Mouse (Mus musculus) megakaryocyte, embryonic 14.5 days (primary cell): ENCODE results near the gene Sat1. TPM values are rescaled to one million over a fixed set of nuclear protein-coding genes. Genes with fewer than 3 reads are reported as not detected.
"Not testable (repeated sequence)": the region's sequence is repeated elsewhere in the genome, so short reads cannot be mapped to it uniquely, and the experiment has no call there.

Source experiments
- H3K27me3 ChIP-seq: replicated peaks from 2 replicates; pipeline ENCODE3; 2012; ENCODE audit warnings: inconsistent platforms
- H3K36me3 ChIP-seq: replicated peaks from 2 replicates; pipeline ENCODE3; 2012; ENCODE audit warnings: low read length, inconsistent platforms, mixed read lengths
- H3K4me1 ChIP-seq: 2 replicates; pipeline ENCODE4 v1.6.1; 2012; ENCODE audit warnings: inconsistent platforms
- H3K4me3 ChIP-seq: replicated peaks from 2 replicates; pipeline ENCODE3; 2012; ENCODE audit warnings: moderate library complexity, mild to moderate bottlenecking, inconsistent platforms
- H3K9me3 ChIP-seq: 2 replicates; pipeline ENCODE4 v1.6.1; 2012; ENCODE audit warnings: inconsistent platforms
- FLI1 ChIP-seq: IDR thresholded peaks from 2 replicates; pipeline ENCODE4 v1.6.1; 2012; ENCODE audit warnings: low read length, inconsistent platforms, mixed read lengths
- GATA1 ChIP-seq: IDR thresholded peaks from 3 replicates; pipeline ENCODE4 v1.6.1; 2012; ENCODE audit warnings: mixed read lengths, low read length, inconsistent platforms, borderline replicate concordance
- polyA plus RNA-seq: library from polyadenylated mRNA; stranded (reverse); fragments of >175 nt; gene quantifications from 2 replicates; pipeline ENCODE4 v1.2.3, GENCODE M21; 2012; ENCODE audit warnings: low replicate concordance; ENCODE audit not compliant: insufficient read depth

Gene Sat1
- polyA plus RNA-seq, result 4.9 and 49.7 TPM in 2 replicates

DNA sequence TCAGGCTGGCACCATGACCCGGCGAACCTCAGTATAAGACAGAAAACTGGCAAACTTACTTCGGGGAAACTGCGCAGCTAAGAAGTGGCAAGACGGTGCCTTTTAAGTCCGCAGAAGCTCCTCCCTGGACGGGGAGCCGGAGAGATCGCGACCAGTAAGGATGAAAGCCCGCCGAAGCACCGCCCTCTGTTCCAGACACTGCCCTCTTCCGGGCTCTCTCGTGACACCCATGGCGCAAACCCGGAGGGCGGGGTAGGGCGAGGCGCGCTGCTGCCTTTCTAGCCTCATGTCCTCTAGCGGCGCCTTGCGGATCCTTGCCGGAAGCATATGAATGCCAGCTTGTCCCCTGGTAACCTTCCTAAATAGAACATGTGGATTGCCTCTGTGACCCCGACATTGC lies at the start of gene Sat1:
Gene Sat1 (minus strand): TSS at position 179 of the 400 bp plus-strand sequence.
- H3K27me3 ChIP-seq, result no peaks in the 10 kb centered on the region
- TF ChIP-seq FLI1, result no peak
- TF ChIP-seq GATA1, result no peak
- H3K36me3 ChIP-seq, result peaks cover 14% of the 10 kb centered on the region
- H3K4me3 ChIP-seq, result peak within 1 kb of the TSS; percentile 95
- no peaks in the 10 kb centered on the region for H3K9me3 ChIP-seq
- peaks cover 9% of the 10 kb centered on the region; the same call in 1 of the 2 replicates for H3K4me1 ChIP-seq

DNA sequence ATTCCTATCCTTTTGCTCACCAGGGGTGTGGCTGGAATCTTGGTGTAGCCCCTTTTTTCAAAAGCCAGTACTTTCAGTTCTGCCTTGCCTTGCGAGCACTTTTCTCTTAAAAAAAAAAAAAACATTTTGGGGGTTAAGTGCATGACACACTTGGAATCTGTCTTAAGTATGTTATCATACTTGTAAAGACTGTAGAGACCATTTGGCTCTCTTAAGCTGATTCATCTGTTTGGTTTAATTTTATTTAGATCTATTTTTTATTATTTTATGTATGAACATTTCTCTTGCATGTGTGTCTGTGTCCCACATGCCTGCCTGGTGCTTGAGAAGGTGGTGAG lies 46.6 kb upstream of the Sat1 start:
- H3K36me3 ChIP-seq, result no peaks in the 10 kb centered on the region
- H3K9me3 ChIP-seq, result no peaks in the 10 kb centered on the region
- peaks cover 4% of the 10 kb centered on the region; the same call in 1 of the 2 replicates for H3K4me1 ChIP-seq
- peak overlapping the region; percentile 92 for H3K4me3 ChIP-seq
- TF ChIP-seq FLI1 (no peak), GATA1 (no peak)
- H3K27me3 ChIP-seq, result peaks cover under 1% of the 10 kb centered on the region

DNA sequence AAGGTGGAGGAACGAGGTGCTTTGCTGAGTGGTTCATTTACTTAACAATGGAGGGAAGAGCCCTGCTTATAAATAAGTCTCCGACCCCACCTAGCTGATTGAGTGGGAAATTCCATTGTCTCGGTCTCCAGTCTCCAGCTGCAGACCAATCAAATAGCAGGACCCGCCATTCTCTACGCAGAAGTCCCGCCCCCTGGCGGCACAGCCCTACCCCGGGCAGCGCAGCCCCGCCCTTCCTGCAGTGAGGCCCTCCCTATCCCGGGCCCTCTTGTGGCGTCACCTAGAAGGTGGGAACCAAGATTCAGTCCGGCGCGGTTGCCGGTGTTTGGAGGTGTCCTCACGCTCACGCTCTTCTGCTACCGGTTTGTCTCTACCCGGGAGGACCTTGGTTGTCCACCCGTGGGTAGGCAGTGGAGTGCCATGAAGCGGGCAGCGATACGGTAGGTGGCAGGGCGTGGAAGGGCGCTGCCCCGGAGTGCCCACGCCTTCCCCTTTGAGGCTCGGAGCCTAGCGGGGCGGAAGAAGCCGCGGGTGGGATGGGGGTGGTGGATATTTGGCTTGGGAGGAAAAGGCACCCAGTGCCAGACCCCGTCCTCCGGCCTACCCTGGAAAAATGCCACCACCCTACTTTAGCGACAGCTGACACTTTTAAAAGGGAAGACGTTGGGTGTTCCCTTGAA lies 46.1 kb upstream of the Sat1 start, which contains the start of gene Acot9:
Gene Acot9 (plus strand): TSS at position 209 of the 680 bp plus-strand sequence.
- TF ChIP-seq GATA1 (no peak), FLI1 (no peak)
- no peaks in the 10 kb centered on the region for H3K36me3 ChIP-seq
- H3K4me3 ChIP-seq, result peak within 1 kb of the TSS; percentile 92
- peaks cover 4% of the 10 kb centered on the region; the same call in 1 of the 2 replicates for H3K4me1 ChIP-seq
- peaks cover 2% of the 10 kb centered on the region for H3K27me3 ChIP-seq
- H3K9me3 ChIP-seq, result no peaks in the 10 kb centered on the region

DNA sequence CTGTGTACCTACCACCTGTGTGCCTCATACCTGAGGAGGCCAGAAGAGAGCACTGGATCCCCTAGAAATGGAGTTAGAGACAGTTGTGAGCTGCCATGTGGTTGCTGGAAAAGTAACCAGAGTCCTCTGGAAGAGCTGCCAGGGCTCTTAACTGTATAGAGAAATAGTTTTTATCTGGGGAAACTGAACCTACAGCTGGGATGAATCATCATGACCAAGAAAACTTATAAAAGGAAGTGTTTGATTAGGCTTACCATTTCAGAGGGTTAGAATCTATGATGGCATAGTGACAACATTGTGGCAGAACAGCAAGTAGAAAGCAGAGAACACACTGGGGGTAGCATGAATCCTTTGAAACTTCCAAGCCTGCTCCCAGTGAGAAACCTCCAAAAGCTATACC lies 40.6 kb upstream of the Sat1 start:
- TF ChIP-seq GATA1, result no peak
- no peak for TF ChIP-seq FLI1
- Histone ChIP-seq H3K4me1 (no peaks in the 10 kb centered on the region), H3K27me3 (peaks cover 2% of the 10 kb centered on the region), H3K36me3 (no peaks in the 10 kb centered on the region), H3K4me3 (no peak overlapping the region), H3K9me3 (no peaks in the 10 kb centered on the region)

DNA sequence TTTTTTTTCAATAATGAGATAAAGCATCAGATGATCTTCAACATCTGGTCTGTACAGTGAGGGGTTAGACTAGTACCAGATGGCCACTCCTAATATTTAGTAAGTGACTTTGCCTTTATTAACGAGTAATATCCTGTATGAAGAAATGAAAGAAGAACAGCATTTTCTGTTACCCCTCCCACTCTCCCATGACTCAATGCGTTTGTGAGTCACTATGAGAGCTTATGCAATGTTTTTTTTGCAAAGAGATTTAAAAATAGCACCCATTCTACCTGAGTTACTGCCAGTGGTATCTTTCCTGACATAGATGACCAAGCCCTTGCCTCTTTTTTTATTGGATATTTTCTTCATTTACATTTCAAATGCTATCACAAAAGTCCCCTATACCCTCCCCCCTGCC lies 2.0 kb upstream of the Sat1 start:
- TF ChIP-seq FLI1 (no peak), GATA1 (no peak)
- Histone ChIP-seq H3K9me3 (no peaks in the 10 kb centered on the region), H3K4me3 (no peak overlapping the region), H3K4me1 (peaks cover 9% of the 10 kb centered on the region; the same call in 1 of the 2 replicates), H3K36me3 (peaks cover 11% of the 10 kb centered on the region), H3K27me3 (no peaks in the 10 kb centered on the region)

DNA sequence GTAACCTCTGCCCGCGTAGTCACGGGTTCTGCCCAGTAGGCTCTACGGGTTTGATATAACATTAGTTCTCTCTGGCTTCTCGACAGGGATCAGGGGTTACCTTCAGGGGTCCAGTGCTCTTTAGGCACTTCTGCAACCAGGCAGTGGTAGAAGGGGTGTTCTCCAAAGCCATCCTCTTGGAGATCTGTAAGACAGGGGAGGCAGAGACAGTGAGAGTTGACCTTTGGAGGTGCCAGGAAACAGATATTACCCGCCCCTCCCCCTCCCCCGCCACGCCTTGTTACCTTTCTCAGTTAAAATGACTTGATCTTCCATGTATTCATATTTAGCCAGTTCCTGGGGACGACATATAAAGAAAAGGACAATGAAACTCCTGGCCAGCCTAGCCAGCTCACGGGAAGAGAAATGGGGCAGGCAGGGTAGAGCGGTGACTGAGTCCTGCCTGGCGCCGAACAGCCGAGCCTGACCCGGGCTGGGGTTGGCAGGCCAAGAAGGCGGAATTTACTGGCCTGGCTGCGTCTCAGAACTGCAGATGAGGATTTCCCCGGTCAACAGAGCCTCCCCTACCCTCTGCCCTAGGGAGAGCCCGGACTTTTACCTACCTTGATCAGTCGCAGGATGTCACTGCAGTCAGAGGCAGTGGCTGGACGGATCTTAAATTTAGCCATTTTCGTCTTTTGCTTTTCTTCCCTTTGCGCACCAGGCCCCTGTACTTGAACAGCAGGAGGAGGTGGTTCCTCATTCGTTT lies 574 bp downstream of the Sat1 start:
- TF ChIP-seq FLI1 (no peak), GATA1 (no peak)
- Histone ChIP-seq H3K4me1 (peaks cover 9% of the 10 kb centered on the region; the same call in 1 of the 2 replicates), H3K27me3 (no peaks in the 10 kb centered on the region), H3K36me3 (peaks cover 14% of the 10 kb centered on the region), H3K4me3 (peak overlapping the region; percentile 95), H3K9me3 (no peaks in the 10 kb centered on the region)

DNA sequence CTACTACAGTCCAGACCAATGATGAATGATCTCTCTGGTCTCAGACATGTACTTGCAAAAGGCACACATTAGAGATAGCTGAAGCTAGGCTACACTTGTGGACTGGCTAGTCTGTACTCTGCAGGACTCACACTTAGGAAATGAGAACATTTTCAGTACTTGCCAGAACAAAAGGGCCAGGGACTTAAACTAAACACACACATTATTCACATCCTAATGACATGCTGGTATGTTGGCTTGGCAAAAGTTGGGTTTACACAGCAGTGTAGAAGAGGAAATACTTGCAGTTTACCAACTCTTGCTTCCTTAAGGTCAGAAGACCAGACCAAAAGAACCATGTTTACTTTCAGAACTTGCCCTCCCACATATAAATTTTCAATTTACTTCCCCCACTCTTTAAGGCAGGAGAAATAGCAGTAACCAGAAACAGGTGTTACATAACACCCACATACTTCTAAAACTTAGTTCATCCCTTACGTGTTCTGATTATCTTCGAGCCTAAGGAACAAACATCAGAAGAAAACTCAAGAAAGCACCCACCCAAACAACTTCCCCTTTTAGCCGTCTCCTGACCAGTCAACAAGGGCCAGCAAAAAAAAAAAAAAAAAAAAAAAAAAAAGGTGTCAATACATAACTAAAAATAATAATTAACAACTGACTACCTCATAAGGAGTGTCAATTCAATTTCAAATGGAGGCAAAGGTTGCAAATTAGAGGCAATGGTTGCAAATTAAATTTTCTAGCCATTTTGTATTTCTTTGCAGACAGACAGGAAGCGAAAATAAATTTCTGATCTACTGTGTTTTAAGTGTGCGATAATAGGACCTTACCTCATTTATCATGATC lies 1.7 kb downstream of the Sat1 start:
- Histone ChIP-seq H3K27me3 (no peaks in the 10 kb centered on the region), H3K4me3 (peak overlapping the region; percentile 95), H3K4me1 (peaks cover 9% of the 10 kb centered on the region; the same call in 1 of the 2 replicates), H3K9me3 (no peaks in the 10 kb centered on the region), H3K36me3 (peaks cover 14% of the 10 kb centered on the region)
- TF ChIP-seq FLI1 (no peak), GATA1 (no peak)

DNA sequence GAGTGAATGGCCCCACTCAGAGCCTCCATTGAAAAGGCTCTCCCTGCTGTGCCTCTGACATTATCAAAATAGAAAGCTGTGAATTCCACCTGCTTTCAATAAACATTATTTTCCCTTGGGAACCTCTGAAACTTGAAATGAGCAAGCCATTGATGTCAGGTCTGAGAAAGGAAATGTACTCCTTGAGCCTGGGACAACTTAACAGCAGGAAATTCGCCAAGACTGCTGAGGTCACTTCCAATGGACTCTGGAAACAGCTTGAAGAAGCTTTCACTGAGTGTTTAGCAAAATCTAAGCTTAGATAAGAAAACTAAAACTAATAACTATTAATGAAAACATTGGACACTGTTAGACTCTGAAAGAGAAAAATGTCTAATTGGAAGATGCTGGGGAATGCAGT lies 7.6 kb downstream of the Sat1 start:
- H3K4me3 ChIP-seq, result no peak overlapping the region
- no peaks in the 10 kb centered on the region for H3K27me3 ChIP-seq
- TF ChIP-seq FLI1 (no peak), GATA1 (no peak)
- H3K9me3 ChIP-seq, result no peaks in the 10 kb centered on the region
- peaks cover 5% of the 10 kb centered on the region for H3K36me3 ChIP-seq
- no peaks in the 10 kb centered on the region for H3K4me1 ChIP-seq

DNA sequence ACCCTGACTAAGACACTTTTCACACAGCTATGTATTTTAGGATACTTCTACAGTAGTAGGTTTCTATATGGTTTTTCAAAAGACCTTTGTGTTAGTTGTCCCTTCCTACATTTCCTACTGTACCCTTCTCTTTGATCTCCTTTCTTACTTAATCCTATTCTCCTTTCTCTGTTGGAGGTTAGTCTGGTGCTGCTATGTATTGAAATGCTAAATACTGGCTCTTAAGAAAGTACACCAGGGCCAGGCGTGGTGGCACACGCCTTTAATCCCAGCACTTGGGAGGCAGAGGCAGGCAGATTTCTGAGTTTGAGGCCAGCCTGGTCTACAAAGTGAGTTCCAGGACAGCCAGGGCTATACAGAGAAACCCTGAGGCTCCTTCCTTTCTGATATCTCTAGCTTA lies 10.8 kb downstream of the Sat1 start:
- not testable (repeated sequence) for H3K4me1 ChIP-seq, H3K9me3 ChIP-seq

More for the DNA sequence above, 10.8 kb downstream of the Sat1 start:
- H3K4me3 ChIP-seq, H3K36me3 ChIP-seq, H3K27me3 ChIP-seq: not testable (repeated sequence)
